Mouse (Mus musculus) cerebellum, postnatal 10 days (tissue): ENCODE results near the gene Erc1.

Source experiments
- DNase-seq, 2 experiments: peaks; one replicate each; pipeline ENCODE4 v3.0.0; 2021; ENCODE audit warnings: mixed read lengths in 2 of 2

The Erc1 gene

DNA sequence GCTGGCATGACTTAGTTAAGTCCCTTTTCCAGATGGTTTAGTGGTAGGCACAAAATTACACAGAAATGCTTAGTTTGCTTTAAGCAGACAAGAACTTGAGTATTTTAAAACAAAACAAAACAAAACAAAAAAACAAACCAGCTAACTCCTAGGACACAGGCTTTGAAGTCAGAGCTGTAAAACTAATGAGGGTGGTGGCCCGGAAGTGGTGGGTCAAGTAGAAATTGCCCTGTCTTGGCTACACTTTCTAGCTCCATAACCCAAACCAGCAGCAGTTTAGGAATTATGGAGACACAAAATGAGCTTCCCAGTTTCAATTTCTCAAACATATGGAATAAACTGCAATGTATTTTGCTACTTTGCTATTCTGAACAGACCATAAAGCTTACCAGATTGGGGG is 263.9 kb downstream of the Erc1 start:
- DNase-seq: no peak

- DNase-seq: no peak
Measured at GRCm38 (mm10) chr6:119583165-119583564, 264.8 kb downstream of the Erc1 start.

GRCm38 (mm10) chr6:119576706-119577105 is 271.3 kb downstream of the Erc1 start:
- no peak for DNase-seq

GRCm38 (mm10) chr6:119575331-119575730 is 272.6 kb downstream of the Erc1 start:
- DNase-seq: no peak

DNA sequence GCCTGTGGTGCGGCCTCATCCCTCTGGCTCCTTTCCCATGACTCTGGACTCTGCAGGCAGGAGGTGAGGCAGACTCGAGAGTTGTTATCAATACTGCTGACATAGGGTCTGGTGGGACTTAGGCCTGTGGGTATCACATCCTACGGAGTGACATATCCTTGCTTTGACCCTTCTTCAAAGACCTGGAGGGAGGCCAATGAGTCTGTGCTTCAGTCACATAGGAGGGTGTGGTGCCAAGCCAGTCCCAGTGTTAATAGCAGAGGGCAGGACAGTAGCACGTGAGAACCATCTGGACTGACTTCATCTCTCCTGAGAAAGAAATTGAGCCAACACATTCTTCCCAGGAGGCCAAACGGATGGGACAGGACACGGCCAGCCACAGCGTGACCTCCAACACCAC is 275.7 kb downstream of the Erc1 start:
- peak; percentile 87 for DNase-seq

DNA sequence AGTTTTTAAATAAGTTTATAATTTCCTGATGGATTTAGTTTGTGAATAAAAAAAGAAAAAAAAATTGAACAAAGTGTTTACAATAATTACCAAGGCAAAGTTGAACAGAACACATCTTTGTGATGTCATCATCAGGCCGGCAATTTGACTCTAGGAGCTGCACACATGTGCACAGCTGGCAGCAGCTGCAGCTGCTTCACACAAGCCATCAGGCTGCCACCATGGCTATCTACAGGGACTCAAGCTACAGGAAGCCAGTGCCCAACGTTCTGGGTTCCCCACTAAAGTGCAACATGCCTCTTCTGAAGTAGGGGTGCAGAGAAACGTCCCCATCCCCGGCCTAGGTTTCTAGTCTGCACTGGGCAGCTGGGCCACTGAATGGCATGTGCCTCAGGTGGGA is 277.2 kb downstream of the Erc1 start:
- DNase-seq: no peak

GRCm38 (mm10) chr6:119568339-119568738 is 279.6 kb downstream of the Erc1 start:
- no peak for DNase-seq

DNA sequence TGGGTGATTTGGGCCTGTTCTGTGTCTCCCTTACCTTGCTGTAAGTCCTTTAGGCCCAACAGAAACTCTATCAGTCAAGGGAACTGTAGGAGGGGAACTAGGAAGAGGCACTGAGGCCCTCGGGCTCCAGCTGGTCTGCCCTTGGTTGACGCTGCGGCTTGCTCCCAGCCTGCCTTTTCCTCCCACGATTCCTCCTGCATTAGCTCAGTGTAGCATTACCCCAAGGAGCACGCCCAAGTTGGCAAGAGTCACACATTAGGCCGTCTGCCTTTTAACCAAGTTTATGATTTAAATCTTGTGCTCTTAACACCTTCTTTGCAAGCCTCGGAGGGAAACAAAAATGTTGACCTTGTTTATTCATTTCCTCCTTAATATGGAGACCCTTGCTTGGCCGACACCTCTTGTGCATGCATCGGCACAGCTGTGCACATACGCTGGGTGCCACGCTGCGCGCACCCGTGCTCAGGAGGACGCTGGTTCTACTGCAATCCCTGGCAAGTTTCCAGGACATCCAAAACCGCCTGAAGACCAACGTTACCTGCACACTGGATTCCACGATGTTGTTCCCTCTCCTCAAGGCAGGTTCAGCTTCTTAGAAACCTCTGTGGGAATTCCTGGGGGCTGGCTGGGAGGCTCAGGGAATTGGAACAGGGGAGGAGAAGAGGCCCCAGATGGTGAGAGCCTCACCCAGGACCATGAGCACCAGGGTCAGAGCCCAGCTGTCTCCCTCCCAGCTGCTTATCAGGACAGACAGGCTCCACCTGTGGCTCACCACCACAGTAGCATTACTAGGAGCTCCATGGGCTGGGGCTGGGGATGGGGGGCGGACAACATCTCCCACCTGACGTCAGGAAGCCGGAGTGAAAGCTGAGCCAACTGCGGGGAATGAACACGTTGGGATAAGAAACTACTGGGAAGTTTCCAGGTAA is 282.3 kb downstream of the Erc1 start:
- peak; percentile 32 to 33 for DNase-seq

GRCm38 (mm10) chr6:119562558-119562957 is 285.4 kb downstream of the Erc1 start:
- DNase-seq: no peak

DNA sequence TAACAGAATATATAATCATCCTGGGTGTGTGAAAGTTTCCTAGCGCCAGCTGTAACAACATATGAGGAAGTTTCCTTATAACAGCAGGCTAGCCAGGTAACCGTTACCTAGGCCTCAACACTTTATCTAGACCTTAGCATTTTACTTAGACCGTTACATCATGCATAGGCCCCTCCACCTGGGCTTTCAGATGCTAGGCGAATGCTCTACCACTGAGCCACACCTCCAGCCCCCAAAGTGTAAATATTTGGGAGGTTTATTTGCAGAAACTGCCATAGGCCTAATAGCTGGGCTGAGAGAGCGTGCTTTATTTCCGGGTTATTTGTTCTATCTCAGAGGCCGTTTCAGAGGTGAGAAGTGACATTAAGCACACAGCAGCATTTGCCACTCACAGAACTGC is 289.1 kb downstream of the Erc1 start:
- no peak for DNase-seq

GRCm38 (mm10) chr6:119554439-119554838 is 293.5 kb downstream of the Erc1 start:
- DNase-seq: no peak

GRCm38 (mm10) chr6:119544518-119544864 is 303.5 kb downstream of the Erc1 start:
- peak in 1 of 2 experiments; percentile 39 for DNase-seq

GRCm38 (mm10) chr6:119543803-119544517 is 304.0 kb downstream of the Erc1 start, which contains the start of gene Wnt5b:
Wnt5b (minus strand) TSS chr6:119544347.
- DNase-seq: peak; percentile 42 to 47

DNA sequence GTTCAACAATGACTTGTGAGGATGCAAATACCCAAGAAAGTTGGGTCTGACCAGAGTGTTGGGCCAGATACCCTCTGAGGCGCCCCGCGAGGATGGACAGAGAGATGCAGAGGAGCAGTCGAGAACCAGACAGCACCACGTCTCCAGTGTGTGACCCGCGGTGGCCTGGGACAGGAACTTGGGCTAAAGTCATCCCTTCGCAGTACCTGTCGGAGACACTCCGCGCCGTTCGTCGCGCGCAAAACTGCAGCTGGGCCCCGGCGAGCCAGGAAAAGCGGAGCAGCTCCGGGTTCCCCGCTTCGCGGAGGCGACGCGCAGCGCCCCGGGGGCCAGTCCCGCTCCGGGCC is 304.5 kb downstream of the Erc1 start:
- DNase-seq: peak; percentile 28 to 33

GRCm38 (mm10) chr6:119535867-119536266 is 312.1 kb downstream of the Erc1 start:
- no peak for DNase-seq

DNA sequence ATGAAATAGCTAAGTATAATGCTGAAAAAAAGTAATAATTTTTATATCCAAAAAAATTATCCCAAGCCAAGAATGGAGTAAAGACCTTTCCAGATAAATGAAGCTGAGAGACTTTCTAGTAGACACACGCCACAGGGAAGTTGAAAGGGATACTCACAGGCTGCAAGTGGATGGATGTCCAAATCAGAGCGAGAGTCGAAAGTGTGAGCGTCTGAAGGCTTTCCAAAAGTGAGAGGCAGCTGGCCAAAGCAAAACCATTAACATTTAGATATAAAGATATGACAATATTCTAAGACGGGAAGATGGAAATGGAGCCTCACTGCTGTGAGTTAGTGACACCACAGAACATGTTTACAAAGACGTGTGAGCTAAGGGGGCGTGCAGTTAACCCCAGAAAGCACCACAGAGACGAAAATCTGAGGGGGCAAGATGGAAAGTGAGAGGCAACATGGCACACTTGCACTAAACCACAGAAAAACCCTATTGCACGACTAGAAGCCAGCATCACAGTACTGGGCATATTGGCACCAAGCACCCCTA is 314.7 kb downstream of the Erc1 start:
- no peak for DNase-seq

DNA sequence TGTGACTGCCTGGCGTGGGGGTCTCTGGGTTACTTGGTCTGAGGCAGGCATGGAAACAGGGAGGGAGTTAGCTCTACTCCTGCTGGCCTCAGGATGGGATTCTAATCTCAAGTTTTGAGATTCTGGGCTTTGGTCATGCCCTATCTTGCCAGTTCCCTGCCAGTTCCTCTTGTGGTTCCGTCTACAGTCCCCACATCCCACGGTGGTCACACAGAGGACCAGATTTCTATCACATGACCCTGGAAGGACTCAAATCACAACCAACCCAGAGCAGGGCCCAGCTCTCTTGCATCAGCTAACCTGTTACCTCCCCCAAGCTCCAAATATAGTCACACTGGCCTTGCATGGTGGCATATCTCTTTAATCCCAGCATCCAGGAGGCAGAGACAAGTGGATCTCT is 318.3 kb downstream of the Erc1 start:
- no peak for DNase-seq

DNA sequence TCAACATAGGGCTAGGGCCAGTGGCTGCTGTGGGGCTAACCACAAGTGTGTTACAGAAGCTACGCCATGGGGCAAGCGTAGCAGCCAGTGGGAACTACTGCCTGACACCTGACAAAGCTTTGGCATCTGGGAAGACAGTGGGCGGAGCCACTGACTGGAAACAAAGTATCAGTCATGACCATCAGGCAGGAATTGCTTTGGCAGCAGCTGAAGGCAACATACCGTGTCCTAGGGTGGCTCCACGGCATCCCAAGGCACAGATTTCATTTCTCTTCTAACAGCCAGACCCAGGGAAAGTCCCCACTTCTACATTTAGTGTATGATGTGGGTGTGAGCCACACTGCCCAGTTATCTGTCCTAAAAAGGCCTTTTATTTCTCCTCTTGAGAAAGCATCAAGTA is 321.5 kb downstream of the Erc1 start:
- no peak for DNase-seq

DNA sequence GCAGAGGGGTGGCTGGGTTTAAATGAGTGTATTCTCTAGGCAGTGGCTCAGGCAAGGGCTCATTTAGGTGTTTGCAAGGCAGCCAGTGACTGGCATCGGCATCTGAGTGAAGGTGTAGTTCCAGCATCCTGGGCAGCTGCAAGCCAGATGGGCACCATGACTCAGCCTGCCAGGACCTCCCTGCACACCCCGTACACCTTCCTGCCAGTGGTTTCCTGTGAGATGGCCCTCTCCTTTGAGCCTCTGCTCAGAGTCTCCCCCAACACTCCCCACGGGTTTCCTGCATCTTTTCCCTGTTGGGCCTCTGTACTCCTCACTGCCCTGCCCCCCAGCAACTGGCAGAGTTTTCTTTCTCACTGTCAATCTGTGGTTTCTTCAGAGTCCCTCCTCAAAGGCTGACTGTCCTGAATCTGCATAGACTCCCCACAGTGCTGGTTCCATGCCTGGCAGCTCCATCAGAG is 326.0 kb downstream of the Erc1 start:
- peak; percentile 46 to 52 for DNase-seq

DNA sequence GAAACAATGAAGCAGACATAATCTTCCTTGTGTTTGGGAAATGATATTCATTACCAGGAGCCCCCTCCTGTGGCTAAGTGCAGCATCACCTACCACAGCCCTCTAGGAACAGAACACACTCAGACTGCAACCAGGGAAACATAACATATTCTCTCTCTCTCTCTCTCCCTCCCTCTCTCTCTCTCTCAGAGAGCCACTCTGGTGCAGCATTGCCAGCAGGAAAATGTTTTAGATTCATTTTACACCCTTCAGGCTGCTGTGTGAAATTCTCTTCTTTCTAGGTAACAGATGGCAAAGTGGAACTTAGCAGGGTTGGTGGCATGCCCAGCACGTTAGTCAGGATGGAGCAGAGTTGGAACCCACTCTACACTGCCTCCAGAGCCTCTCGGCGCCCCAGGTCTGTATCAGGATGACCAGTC is 326.5 kb downstream of the Erc1 start:
- DNase-seq: peak in 1 of 2 experiments; percentile 57
